Mouse (Mus musculus): Measurements from ENCODE around the gene Asb10. TPM values are rescaled to one million over a fixed set of nuclear protein-coding genes. Genes with fewer than 3 reads are reported as not detected.
A peak's percentile ranks its signal among the peaks of the same experiment; 100 is the strongest.

Asb10 gene
- total and polyA plus RNA-seq, 3 experiments: 0.12 to 0.32 TPM; not detected in 1

DNA sequence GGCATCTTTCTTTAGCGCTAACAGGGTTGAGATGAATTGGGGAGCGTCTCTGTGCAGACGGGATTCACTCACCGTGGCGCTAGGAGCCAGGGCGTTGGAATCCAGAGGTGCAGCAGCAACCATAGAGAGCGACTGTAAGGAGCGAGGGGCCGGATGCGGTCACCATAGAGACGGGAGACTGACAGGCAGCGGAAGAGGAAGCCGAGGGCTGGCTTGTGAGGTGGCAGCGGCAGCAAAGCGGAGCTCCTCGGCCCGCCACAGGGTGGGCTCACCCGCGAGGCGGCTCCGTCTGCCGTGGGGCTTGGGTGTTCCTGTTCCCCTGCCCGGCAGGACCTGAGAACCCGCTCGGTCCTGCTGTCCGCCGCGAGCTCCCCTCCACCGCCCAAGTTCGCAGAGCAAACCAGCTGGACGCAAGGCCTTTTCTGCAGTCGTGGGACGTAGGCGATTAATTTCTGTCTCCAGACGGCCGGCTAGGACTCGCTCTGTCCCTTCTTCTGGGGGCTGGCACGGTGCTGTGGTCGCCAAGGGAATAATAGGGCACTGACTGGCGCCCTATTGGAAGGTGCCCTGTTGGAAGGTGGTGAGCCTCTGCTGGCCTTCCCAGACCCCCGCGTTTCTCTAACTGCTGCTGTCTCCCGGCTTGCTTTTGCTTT, 45.9 kb upstream of the Asb10 start, which contains the start of gene Chpf2 (continued):
- no peak for TF ChIP-seq CHD2 (IDR thresholded peaks at IDR 0.05; ENCODE audit: low read length)
- TF ChIP-seq RAD21 (IDR thresholded peaks at IDR 0.05; ENCODE audit: low read depth, low read length): no peak
- TF ChIP-seq ZKSCAN1 (IDR thresholded peaks at IDR 0.05; ENCODE audit: low read depth, low read length): no peak
- no peak for TF ChIP-seq CTCF (IDR thresholded peaks at IDR 0.05 in 2 of 3, conservative IDR thresholded peaks at IDR 0.05 in 1 of 3; ENCODE audit: control insufficient read depth in 1 of 3, insufficient read depth in 1 of 3, low read depth in 2 of 3, low read length in 3 of 3, poor library complexity in 1 of 3, severe bottlenecking in 1 of 3)
- TF ChIP-seq POLR2A (IDR thresholded peaks at IDR 0.05; ENCODE audit: control insufficient read depth in 1 of 2, insufficient read depth in 1 of 2, low read depth in 1 of 2, low read length in 2 of 2, poor library complexity in 1 of 2): peak; percentile 93 to 94
- no peak for TF ChIP-seq RCOR1 (IDR thresholded peaks at IDR 0.05; ENCODE audit: low read depth, low read length)
- no peak for TF ChIP-seq ZNF384 (IDR thresholded peaks at IDR 0.05; ENCODE audit: low read depth, low read length)

- Histone ChIP-seq H3K36me3 (ENCODE audit: control insufficient read depth in 1 of 2, insufficient read depth in 2 of 2, low read length in 2 of 2) (peaks cover 7 to 8% of the 10 kb centered on the region in 2 experiments; a peak in 3 of 4 replicates), H3K9ac (ENCODE audit: control insufficient read depth, low read depth, low read length, poor library complexity, severe bottlenecking) (peak overlapping the region; percentile 90), H3K27ac (ENCODE audit: control insufficient read depth, low read depth, low read length) (peak overlapping the region; percentile 72), H3K4me1 (ENCODE audit: control insufficient read depth in 1 of 2, insufficient read depth in 2 of 2, low read length in 2 of 2) (peaks cover 3 to 14% of the 10 kb centered on the region in 2 experiments), H3K27me3 (ENCODE audit: control insufficient read depth in 1 of 2, insufficient read depth in 2 of 2, low read length in 2 of 2) (no peaks in the 10 kb centered on the region), H3K9me3 (replicated peaks; ENCODE audit: insufficient read depth, low read length) (no peaks in the 10 kb centered on the region), H3K79me2 (ENCODE audit: control insufficient read depth, insufficient read depth, low read length, poor library complexity) (peaks cover 28% of the 10 kb centered on the region), H3K4me3 (ENCODE audit: control insufficient read depth in 1 of 2, insufficient read depth in 1 of 2, low read depth in 2 of 2, low read length in 2 of 2) (peak overlapping the region; percentile 86 to 91)
- TF ChIP-seq SIN3A (IDR thresholded peaks at IDR 0.05; ENCODE audit: low read length) (no peak), USF2 (IDR thresholded peaks at IDR 0.05; ENCODE audit: borderline replicate concordance in 1 of 2, insufficient read depth in 1 of 2, low read depth in 1 of 2, low read length in 2 of 2) (peak in 1 of 2 experiments; percentile 61; a peak in 1 of 4 replicates), RCOR1 (IDR thresholded peaks at IDR 0.05; ENCODE audit: low read depth, low read length) (no peak), ZNF384 (IDR thresholded peaks at IDR 0.05; ENCODE audit: low read depth, low read length) (no peak), EP300 (IDR thresholded peaks at IDR 0.05; ENCODE audit: low read depth in 1 of 2, low read length in 2 of 2) (0 out of 4 replicates have a peak, but pooled peaks of 1 of the 2 experiments have one; percentile 22), POLR2AphosphoS2 (IDR thresholded peaks at IDR 0.05; ENCODE audit: low read length) (no peak), ZC3H11A (IDR thresholded peaks at IDR 0.05; ENCODE audit: low read depth, low read length) (no peak), MYC (IDR thresholded peaks at IDR 0.05; ENCODE audit: low read depth, low read length) (0 out of 2 replicates have a peak, but pooled peaks have one; percentile 42), BHLHE40 (IDR thresholded peaks at IDR 0.05; ENCODE audit: borderline replicate concordance, low read depth, low read length) (peak; percentile 53; the same call in 1 of the 2 replicates), USF1 (IDR thresholded peaks at IDR 0.05; ENCODE audit: low read depth, low read length) (peak; percentile 89), ZKSCAN1 (IDR thresholded peaks at IDR 0.05; ENCODE audit: low read depth, low read length) (no peak), KAT2A (conservative IDR thresholded peaks at IDR 0.05; ENCODE audit: low read depth, low read length) (no peak)
- DNase-seq (ENCODE audit: low read depth, low spot score): peak; percentile 77
Observed at GRCm38 (mm10) chr5:24586106-24586505, 45.3 kb upstream of the Asb10 start.
